7 mouse cellular contexts compared by ENCODE assay signal in genomic region chr19:38054149-38054719, GRCm38 (mm10). TPM values are rescaled to one million over a fixed set of nuclear protein-coding genes. Genes with fewer than 3 reads are reported as not detected.
DNase-seq lines count a peak whose midpoint lies in the region; ATAC-seq lines count a peak whose summit lies in the region.

No protein-coding gene starts in this region.

- H3K36me3 ChIP-seq in forebrain, embryonic 16.5 days (ENCODE audit: control insufficient read depth, insufficient read depth): no peaks in the 10 kb centered on the region
- no peaks in the 10 kb centered on the region for H3K36me3 ChIP-seq in hindbrain, embryonic 16.5 days (ENCODE audit: control insufficient read depth, insufficient read depth, low read length)
- peaks cover 3% of the 10 kb centered on the region; the same call in 1 of the 2 replicates for H3K36me3 ChIP-seq in limb, embryonic 15.5 days
- no peaks in the 10 kb centered on the region for H3K36me3 ChIP-seq in midbrain, embryonic 16.5 days (ENCODE audit: control insufficient read depth, insufficient read depth, low read length)

- peak overlapping the region; percentile 48 for H3K27ac ChIP-seq in forebrain, embryonic 16.5 days (ENCODE audit: low read length)
- no peak overlapping the region for H3K27ac ChIP-seq in hindbrain, embryonic 16.5 days (ENCODE audit: low read depth, low read length)
- 0 out of 2 replicates have a peak overlapping the region, but pooled peaks have one; percentile 47 for H3K27ac ChIP-seq in limb, embryonic 15.5 days
- peak overlapping the region; percentile 22; the same call in 1 of the 2 replicates for H3K27ac ChIP-seq in midbrain, embryonic 16.5 days (ENCODE audit: low read length)

- H3K4me1 ChIP-seq in forebrain, embryonic 16.5 days (replicated peaks; ENCODE audit: control insufficient read depth, insufficient read depth, low read length): peaks cover 12% of the 10 kb centered on the region
- peaks cover 8% of the 10 kb centered on the region for H3K4me1 ChIP-seq in hindbrain, embryonic 16.5 days (ENCODE audit: control insufficient read depth, insufficient read depth, low read depth, low read length)
- H3K4me1 ChIP-seq in limb, embryonic 15.5 days: peaks cover 21% of the 10 kb centered on the region
- peaks cover 11% of the 10 kb centered on the region for H3K4me1 ChIP-seq in midbrain, embryonic 16.5 days (ENCODE audit: control insufficient read depth, insufficient read depth, low read length)

- DNase-seq in urinary bladder, adult 2 months (ENCODE audit: low spot score): peak; percentile 62
- DNase-seq in urinary bladder, adult 18-20 months (ENCODE audit: low spot score in 2 of 2): no peak
- DNase-seq in adrenal gland, postnatal 14 days: peak; percentile 86

- peak overlapping the region; percentile 82 for H3K4me3 ChIP-seq in forebrain, embryonic 16.5 days (replicated peaks; ENCODE audit: low read length)
- H3K4me3 ChIP-seq in hindbrain, embryonic 16.5 days (ENCODE audit: low read length): peak overlapping the region; percentile 81
- peak overlapping the region; percentile 78 for H3K4me3 ChIP-seq in limb, embryonic 15.5 days
- peak overlapping the region; percentile 71 for H3K4me3 ChIP-seq in midbrain, embryonic 16.5 days (ENCODE audit: low read depth, low read length)

- 2% methylated on average over 23 of the region's 23 CpGs for WGBS in forebrain, embryonic 16.5 days
- under 1% methylated on average over 23 of the region's 23 CpGs for WGBS in hindbrain, embryonic 16.5 days
- WGBS in limb, embryonic 15.5 days: under 1% methylated on average over 23 of the region's 23 CpGs
- WGBS in midbrain, embryonic 16.5 days: under 1% methylated on average over 23 of the region's 23 CpGs

- peak overlapping the region; percentile 91 for H3K4me2 ChIP-seq in forebrain, embryonic 16.5 days (ENCODE audit: low read length)
- H3K4me2 ChIP-seq in hindbrain, embryonic 16.5 days (ENCODE audit: low read length): peak overlapping the region; percentile 78
- peak overlapping the region; percentile 77 for H3K4me2 ChIP-seq in limb, embryonic 15.5 days
- H3K4me2 ChIP-seq in midbrain, embryonic 16.5 days (ENCODE audit: low read length): peak overlapping the region; percentile 95

- ATAC-seq in forebrain, embryonic 16.5 days: peak; percentile 88
- peak; percentile 94 for ATAC-seq in hindbrain, embryonic 16.5 days
- ATAC-seq in limb, embryonic 15.5 days (ENCODE audit: insufficient number of reproducible peaks, low FRiP score, low TSS enrichment, low read depth): peak; percentile 89
- ATAC-seq in midbrain, embryonic 16.5 days: peak; percentile 95

- H3K9ac ChIP-seq in forebrain, embryonic 16.5 days (replicated peaks; ENCODE audit: low read depth, low read length): peak overlapping the region; percentile 61
- H3K9ac ChIP-seq in hindbrain, embryonic 16.5 days (ENCODE audit: low read depth, low read length): peak overlapping the region; percentile 63
- peak overlapping the region; percentile 39; the same call in 1 of the 2 replicates for H3K9ac ChIP-seq in limb, embryonic 15.5 days
- peak overlapping the region; percentile 65 for H3K9ac ChIP-seq in midbrain, embryonic 16.5 days (ENCODE audit: low read depth, low read length)

- no peaks in the 10 kb centered on the region for H3K9me3 ChIP-seq in forebrain, embryonic 16.5 days (ENCODE audit: control insufficient read depth, low read length)
- no peaks in the 10 kb centered on the region for H3K9me3 ChIP-seq in hindbrain, embryonic 16.5 days (ENCODE audit: control insufficient read depth, low read length)
- no peaks in the 10 kb centered on the region for H3K9me3 ChIP-seq in limb, embryonic 15.5 days
- no peaks in the 10 kb centered on the region for H3K9me3 ChIP-seq in midbrain, embryonic 16.5 days (replicated peaks; ENCODE audit: control insufficient read depth, low read length, poor library complexity, severe bottlenecking)

- H3K27me3 ChIP-seq in forebrain, embryonic 16.5 days (replicated peaks; ENCODE audit: control insufficient read depth, insufficient read depth, low read length): no peaks in the 10 kb centered on the region
- no peaks in the 10 kb centered on the region for H3K27me3 ChIP-seq in hindbrain, embryonic 16.5 days (replicated peaks; ENCODE audit: control insufficient read depth, insufficient read depth, low read length)
- no peaks in the 10 kb centered on the region for H3K27me3 ChIP-seq in limb, embryonic 15.5 days
- no peaks in the 10 kb centered on the region for H3K27me3 ChIP-seq in midbrain, embryonic 16.5 days (ENCODE audit: control insufficient read depth, insufficient read depth, low read depth, low read length)

RNA-seq across cellular contexts. Expression of gene Cep55, which starts 0.6 kb away (rescaled TPM):
- polyA plus RNA-seq in urinary bladder, adult 2 months (2012; rRNA removed): 1.8 and 2.1 TPM in 2 replicates
- 8.1 and 8.9 TPM in 2 replicates for total RNA-seq in adrenal gland, postnatal 14 days (2021)
- 12.2 and 17.8 TPM in 2 replicates for polyA plus RNA-seq in forebrain, embryonic 16.5 days (2015; fragmentation: Nextera tagmentation; extraction: Ambion mirVana)
- polyA plus RNA-seq in hindbrain, embryonic 16.5 days (2015; fragmentation: Nextera tagmentation; extraction: Ambion mirVana): 5.4 and 6.5 TPM in 2 replicates
- polyA plus RNA-seq in limb, embryonic 15.5 days (2015; fragmentation: Nextera tagmentation; extraction: Ambion mirVana): 18.4 and 19.9 TPM in 2 replicates
- polyA plus RNA-seq in midbrain, embryonic 16.5 days (2015; fragmentation: Nextera tagmentation; extraction: Ambion mirVana): 2.8 and 4.1 TPM in 2 replicates

RNA-seq across cellular contexts. Expression of gene Myof, which starts 10.9 kb away (rescaled TPM):
- 377 and 428 TPM in 2 replicates for polyA plus RNA-seq in urinary bladder, adult 2 months (2012; rRNA removed)
- 17.2 and 20.7 TPM in 2 replicates for total RNA-seq in adrenal gland, postnatal 14 days (2021)
- polyA plus RNA-seq in forebrain, embryonic 16.5 days (2015; fragmentation: Nextera tagmentation; extraction: Ambion mirVana): 1.5 and 2.0 TPM in 2 replicates
- 1.6 and 2.8 TPM in 2 replicates for polyA plus RNA-seq in hindbrain, embryonic 16.5 days (2015; fragmentation: Nextera tagmentation; extraction: Ambion mirVana)
- 11.9 and 14.1 TPM in 2 replicates for polyA plus RNA-seq in limb, embryonic 15.5 days (2015; fragmentation: Nextera tagmentation; extraction: Ambion mirVana)
- polyA plus RNA-seq in midbrain, embryonic 16.5 days (2015; fragmentation: Nextera tagmentation; extraction: Ambion mirVana): 1.4 and 1.9 TPM in 2 replicates

RNA-seq across cellular contexts. Expression of gene Ffar4, which starts 42.6 kb away (rescaled TPM):
- 1.0 and 1.9 TPM in 2 replicates for polyA plus RNA-seq in urinary bladder, adult 2 months (2012; rRNA removed)
- 10.8 and 24.9 TPM in 2 replicates for total RNA-seq in adrenal gland, postnatal 14 days (2021)
- 0.17 TPM in 1 of 2 replicates, not detected in the other for polyA plus RNA-seq in forebrain, embryonic 16.5 days (2015; fragmentation: Nextera tagmentation; extraction: Ambion mirVana)
- polyA plus RNA-seq in hindbrain, embryonic 16.5 days (2015; fragmentation: Nextera tagmentation; extraction: Ambion mirVana): 0.46 and 0.51 TPM in 2 replicates
- 0.41 and 0.57 TPM in 2 replicates for polyA plus RNA-seq in limb, embryonic 15.5 days (2015; fragmentation: Nextera tagmentation; extraction: Ambion mirVana)
- 0.30 and 0.34 TPM in 2 replicates for polyA plus RNA-seq in midbrain, embryonic 16.5 days (2015; fragmentation: Nextera tagmentation; extraction: Ambion mirVana)

Comparison
In these comparisons a context has a peak if more than half of its experiments do, and no peak if none do; other contexts are left out.
1. DNase-seq: peak in urinary bladder, adult 2 months (single experiment) and adrenal gland, postnatal 14 days (single experiment); none in urinary bladder, adult 18-20 months (0 of 2).
2. RNA of gene Myof, which starts 10.9 kb away (polyA plus RNA-seq): 377 to 428 TPM in urinary bladder, adult 2 months; 11.9 to 14.1 TPM in limb, embryonic 15.5 days, 1.4 to 1.9 TPM in midbrain, embryonic 16.5 days, 1.6 to 2.8 TPM in hindbrain, embryonic 16.5 days and 1.5 to 2.0 TPM in forebrain, embryonic 16.5 days; every median in the first group is over 10 times any median in the second.
3. Peak in every context shown above with its lines, with median percentiles within 50 percentile points of each other: ATAC-seq, H3K4me2 ChIP-seq, H3K4me3 ChIP-seq and H3K9ac ChIP-seq.